Mouse (Mus musculus): ENCODE data around the gene Atf2. TPM values are rescaled to one million over a fixed set of nuclear protein-coding genes. Genes with fewer than 3 reads are reported as not detected.
A peak's percentile ranks its signal among the peaks of the same experiment; 100 is the strongest.

Atf2 gene
- 100 to 1,000 TPM; 163 to 167 TPM for total RNA-seq (2021)
- long read RNA-seq, experiment 1, full-length matches to known transcripts: 57 of 106 reads
- long read RNA-seq, experiment 1, partial matches to known transcripts: 5 of 106 reads
- long read RNA-seq, experiment 1, other reads (novel, unspliced or antisense): 44 of 106 reads
- long read RNA-seq, experiment 2, full-length matches to known transcripts: 39 of 64 reads
- long read RNA-seq, experiment 2, partial matches to known transcripts: 2 of 64 reads
- long read RNA-seq, experiment 2, other reads (novel, unspliced or antisense): 23 of 64 reads

DNA sequence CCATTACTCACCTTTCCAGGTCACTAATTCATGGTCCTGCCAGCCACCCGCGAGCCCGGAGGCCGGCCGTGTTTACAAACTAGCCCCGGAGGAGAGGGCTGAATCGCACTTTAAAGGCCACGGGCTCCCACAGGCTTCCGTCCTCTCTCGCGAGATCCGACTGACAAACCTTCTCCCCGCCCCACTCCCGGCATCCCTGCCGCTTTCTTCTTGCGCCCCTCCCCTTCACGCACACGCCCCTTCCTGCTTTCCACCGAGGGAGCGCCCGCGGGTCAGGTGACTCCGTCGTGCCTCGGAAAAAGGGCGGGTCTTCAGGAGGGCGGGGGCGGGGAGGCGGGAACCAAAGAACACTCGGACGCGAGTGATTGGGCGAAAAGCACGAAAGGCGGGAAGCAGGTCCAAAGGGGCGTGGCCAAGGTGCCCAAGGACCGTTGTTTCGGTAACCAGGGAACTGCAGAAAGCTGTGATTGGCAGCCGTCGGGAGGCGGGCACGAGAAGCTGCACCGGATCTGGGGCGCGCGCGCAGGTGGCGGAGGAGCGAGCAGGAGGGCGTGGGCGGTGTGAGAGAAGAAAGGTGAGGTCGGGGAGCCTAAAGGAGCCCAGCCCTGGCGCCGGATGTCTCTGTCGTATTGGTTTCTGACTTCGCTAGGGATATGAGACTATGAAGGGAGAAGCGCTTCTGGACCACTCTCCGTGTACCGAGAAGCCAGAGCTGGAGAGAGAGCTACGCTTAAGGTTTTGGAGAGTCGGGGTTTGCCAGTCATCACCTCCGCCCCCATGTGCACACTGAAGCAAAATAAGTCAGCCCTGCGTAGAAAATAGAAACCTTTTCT is at the start of gene Atf2:
TSS of gene Atf2 (minus strand) at position 176 of the 833 bp plus-strand sequence.
- no peak for TF ChIP-seq CTCF (IDR thresholded peaks at IDR 0.05)
- Histone ChIP-seq H3K27ac (peak within 1 kb of the TSS; percentile 99), H3K4me3 (peak within 1 kb of the TSS; percentile 99)
- DNase-seq (ENCODE audit: extremely low spot score in 1 of 2, low spot score in 2 of 2): peak; percentile 97 to 99
- intact Hi-C loops (cut with DNase I): loop anchor here (1.0 to 5.0 kb wide), 3 partner anchors 18 to 320 kb away; partner anchors contain the start of gene Chn1

DNA sequence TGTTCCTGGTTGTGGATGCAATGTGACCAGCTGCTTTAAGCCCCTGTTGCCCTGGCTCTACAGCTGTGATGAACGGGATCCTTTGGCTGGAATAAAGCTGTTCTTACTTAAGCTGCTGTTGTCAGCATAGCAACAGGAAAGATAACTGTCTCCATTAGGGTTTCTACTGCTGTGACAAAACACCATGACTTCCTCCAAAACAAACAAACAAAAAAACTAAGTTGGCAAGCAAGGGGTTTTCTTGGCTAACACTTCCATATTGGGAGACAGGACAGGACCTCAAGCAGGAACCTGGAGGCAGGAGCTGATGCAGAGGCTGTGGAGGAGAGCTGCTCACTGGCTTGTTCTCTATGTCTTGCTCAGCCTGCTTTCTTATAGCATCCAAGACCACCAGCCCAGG is 48.8 kb upstream of the Atf2 start:
- H3K27ac ChIP-seq: no peak overlapping the region
- no peak for TF ChIP-seq CTCF (IDR thresholded peaks at IDR 0.05)
- H3K4me3 ChIP-seq: no peak overlapping the region
- no peak for DNase-seq (ENCODE audit: extremely low spot score in 1 of 2, low spot score in 2 of 2)
- intact Hi-C loops (cut with DNase I): no loop called here

DNA sequence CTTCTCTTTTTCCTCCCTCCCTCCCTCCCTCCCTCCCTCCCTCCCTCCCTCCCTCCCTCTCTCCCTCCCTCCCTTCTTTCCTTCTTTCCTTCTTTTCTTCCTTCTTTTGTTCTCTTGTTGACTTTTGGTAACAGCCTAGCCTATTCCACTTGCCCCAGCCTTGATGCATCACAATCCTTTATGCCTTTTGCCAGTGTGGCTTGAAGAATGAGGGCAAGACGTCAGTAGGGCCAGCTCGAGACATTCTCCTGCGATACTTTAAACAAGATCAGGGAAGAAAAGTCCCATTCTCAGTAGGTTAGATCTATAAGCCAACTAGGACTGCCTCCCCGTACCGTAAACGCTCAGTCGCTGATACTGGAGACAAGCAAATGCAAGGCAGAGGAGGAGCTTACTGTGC is 48.0 kb upstream of the Atf2 start:
- Histone ChIP-seq H3K4me3 (no peak overlapping the region), H3K27ac (no peak overlapping the region)
- DNase-seq (ENCODE audit: extremely low spot score in 1 of 2, low spot score in 2 of 2): no peak
- intact Hi-C loops (cut with DNase I): no loop called here
- TF ChIP-seq CTCF (IDR thresholded peaks at IDR 0.05): no peak

DNA sequence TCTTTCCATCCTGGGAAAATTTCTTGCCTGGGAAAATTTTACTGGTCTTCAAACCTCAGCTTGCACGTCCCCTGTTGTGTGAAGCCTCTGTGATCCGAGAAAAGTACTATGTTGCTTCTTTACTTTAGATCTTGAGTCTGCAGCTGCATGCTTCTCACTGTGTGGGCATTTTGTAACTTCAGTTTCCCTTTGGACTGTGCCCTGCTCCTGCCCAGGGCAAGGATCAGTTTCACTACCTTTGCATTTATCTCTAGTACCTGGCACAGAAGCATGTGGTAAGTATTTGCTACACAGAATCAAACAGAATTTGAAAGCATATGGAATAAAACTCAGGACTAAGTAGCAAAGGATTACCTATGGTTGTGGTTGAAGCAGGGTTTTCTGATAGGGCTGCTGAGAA is 46.5 kb upstream of the Atf2 start:
- no peak for TF ChIP-seq CTCF (IDR thresholded peaks at IDR 0.05)

DNA sequence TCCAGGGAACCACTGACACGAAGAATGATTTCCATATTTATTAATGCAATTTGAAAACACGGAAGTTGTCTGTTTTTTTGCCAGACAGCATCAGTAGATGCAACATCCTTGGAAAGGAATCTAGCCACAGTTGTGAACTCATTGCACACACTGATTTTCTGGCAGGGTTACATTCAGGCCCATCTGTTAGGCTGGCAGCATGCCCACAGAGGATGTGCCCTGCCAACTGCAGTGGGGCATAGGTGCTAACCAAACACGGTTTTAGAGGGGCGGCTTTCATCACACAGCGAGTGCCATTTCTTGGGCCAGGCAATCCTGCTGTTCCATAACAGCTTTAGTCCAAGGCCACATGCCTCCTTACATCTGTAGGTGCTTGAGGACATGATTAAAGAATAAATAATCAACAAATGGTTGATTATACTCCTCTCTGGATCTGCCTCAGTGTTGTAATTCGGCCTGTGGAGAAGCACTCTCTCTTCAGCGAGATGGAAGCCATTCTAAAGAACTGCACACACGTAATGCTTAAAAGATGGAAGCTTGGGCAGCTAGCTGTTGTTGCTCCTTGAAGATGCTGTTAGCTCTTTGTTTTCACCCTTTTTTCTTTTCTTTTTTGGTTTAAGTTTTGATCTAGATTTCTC is 40.4 kb upstream of the Atf2 start:
- intact Hi-C loops (cut with DNase I): no loop called here
- H3K4me3 ChIP-seq: no peak overlapping the region
- DNase-seq (ENCODE audit: extremely low spot score in 1 of 2, low spot score in 2 of 2): no peak
- no peak overlapping the region for H3K27ac ChIP-seq
- TF ChIP-seq CTCF (IDR thresholded peaks at IDR 0.05): no peak

More for the DNA sequence above, 46.5 kb upstream of the Atf2 start:
- H3K27ac ChIP-seq: no peak overlapping the region
- no peak for DNase-seq (ENCODE audit: extremely low spot score in 1 of 2, low spot score in 2 of 2)
- intact Hi-C loops (cut with DNase I): no loop called here
- no peak overlapping the region for H3K4me3 ChIP-seq

DNA sequence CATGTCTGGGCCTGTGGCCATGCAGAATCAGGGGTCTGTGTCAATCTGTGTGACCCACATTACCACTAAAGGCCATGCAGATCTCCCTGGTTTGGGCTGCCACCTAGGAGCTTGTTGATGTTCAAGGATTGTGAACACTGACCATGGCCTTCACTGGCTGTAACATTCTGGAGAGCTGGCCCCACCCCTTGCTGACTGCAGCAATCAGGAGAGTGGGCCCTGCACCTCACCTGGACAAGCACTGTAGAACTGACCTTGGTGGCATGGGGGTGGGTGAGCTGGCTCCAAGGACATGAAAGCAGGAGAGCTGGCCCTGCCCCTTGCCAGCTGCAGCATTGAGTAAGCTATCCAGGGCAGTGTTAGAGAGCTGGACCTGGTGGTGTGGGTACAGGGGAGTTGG is 35.3 kb upstream of the Atf2 start:
- Histone ChIP-seq H3K4me3 (no peak overlapping the region), H3K27ac (no peak overlapping the region)
- intact Hi-C loops (cut with DNase I): loop anchor here (5.0 to 10.0 kb wide), 2 partner anchors 67 to 735 kb away; no protein-coding TSS in a partner anchor
- TF ChIP-seq CTCF (IDR thresholded peaks at IDR 0.05): no peak
- no peak for DNase-seq (ENCODE audit: extremely low spot score in 1 of 2, low spot score in 2 of 2)

GRCm38 (mm10) chr2:73925539-73925938 is 33.1 kb upstream of the Atf2 start:
- DNase-seq (ENCODE audit: extremely low spot score in 1 of 2, low spot score in 2 of 2): no peak
- intact Hi-C loops (cut with DNase I): loop anchor here (1.0 to 10.0 kb wide), 3 partner anchors 31 to 737 kb away; no protein-coding TSS in a partner anchor
- H3K27ac ChIP-seq: no peak overlapping the region
- TF ChIP-seq CTCF (IDR thresholded peaks at IDR 0.05): no peak
- no peak overlapping the region for H3K4me3 ChIP-seq

- peak; percentile 61 for TF ChIP-seq CTCF (IDR thresholded peaks at IDR 0.05)
- Histone ChIP-seq H3K4me3 (no peak overlapping the region), H3K27ac (no peak overlapping the region)
- intact Hi-C loops (cut with DNase I): loop anchor here (1.0 to 10.0 kb wide), 3 partner anchors 31 to 737 kb away; no protein-coding TSS in a partner anchor
- peak; percentile 70 to 79 for DNase-seq (ENCODE audit: extremely low spot score in 1 of 2, low spot score in 2 of 2)
These were observed 32.6 kb upstream of the Atf2 start for GRCm38 (mm10) chr2:73925089-73925488.

DNA sequence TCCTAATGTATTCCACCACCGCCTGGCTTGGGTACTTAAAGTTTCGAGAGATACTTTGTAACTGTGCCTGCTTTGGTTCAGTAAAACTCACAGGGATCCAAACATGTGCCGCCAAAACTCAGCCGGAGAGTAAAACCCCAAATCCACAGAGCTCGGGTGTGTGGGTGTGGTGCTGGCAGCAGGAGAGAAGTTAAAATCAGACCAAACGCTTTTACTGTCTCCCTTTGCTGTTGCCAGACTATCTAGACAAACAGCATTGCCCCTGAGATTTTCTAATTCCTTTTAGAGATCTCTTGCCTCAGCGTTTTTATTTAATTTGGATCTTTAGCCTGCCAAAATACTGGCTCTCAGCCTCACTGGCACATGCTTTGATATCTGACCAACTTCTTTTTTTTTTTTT is 27.2 kb upstream of the Atf2 start:
- intact Hi-C loops (cut with DNase I): loop anchor here (10.0 kb wide), 1 partner anchor 75 kb away; no protein-coding TSS in a partner anchor
- no peak overlapping the region for H3K27ac ChIP-seq
- DNase-seq (ENCODE audit: extremely low spot score in 1 of 2, low spot score in 2 of 2): peak; percentile 20 to 46
- TF ChIP-seq CTCF (IDR thresholded peaks at IDR 0.05): no peak
- no peak overlapping the region for H3K4me3 ChIP-seq

DNA sequence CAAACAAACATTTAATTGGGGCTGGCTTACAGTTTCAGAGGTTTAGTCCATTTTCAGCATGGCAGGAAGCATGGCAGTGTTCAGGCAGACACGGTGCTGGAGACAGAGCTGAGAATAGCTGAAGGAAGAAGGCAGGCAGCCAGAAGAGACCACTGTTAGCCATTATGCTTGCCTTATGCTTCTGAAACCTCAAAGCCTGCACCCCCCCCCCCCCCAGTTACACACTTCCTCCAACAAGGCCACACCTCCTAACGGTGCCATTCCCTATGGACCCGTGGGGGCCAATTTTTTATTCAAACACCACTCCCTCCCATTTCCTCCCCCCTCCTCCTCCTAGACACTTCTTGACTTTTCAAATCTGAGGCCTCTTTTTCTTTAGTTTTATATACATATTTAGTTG is 19.8 kb upstream of the Atf2 start:
- Histone ChIP-seq H3K4me3 (no peak overlapping the region), H3K27ac (no peak overlapping the region)
- intact Hi-C loops (cut with DNase I): no loop called here
- no peak for TF ChIP-seq CTCF (IDR thresholded peaks at IDR 0.05)
- DNase-seq (ENCODE audit: extremely low spot score in 1 of 2, low spot score in 2 of 2): no peak

DNA sequence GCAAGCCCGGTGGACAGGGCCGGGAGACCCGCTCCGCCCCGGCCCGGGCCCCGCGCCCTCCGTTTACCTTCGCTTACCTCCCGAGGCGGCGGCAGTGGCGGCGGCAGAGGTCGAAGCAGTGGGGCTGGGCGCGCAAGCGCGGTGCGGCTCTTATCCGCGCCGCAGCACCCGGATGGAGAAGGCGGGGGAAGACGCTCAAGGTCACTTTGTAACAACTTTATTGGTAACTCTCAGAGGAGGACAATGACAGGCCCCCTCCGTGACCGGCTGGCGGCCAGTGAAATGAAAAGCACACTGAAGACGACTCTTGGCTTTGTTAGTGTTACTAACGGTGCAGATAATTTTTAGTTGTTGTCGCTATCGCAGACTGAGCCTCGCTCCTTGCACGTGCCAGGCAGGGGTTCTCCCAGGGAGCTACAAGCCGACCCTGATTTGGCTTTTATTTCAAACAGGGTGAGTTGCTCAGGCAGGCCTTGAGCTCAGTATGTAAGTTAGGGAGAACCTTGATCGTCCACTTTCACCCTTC is 18.8 kb upstream of the Atf2 start, which contains the start of gene Atp5g3:
TSS of gene Atp5g3 (minus strand) at position 152 of the 526 bp plus-strand sequence.
- peak within 1 kb of the TSS; percentile 98 for H3K27ac ChIP-seq
- H3K4me3 ChIP-seq: peak within 1 kb of the TSS; percentile 93
- peak; percentile 90 to 92 for DNase-seq (ENCODE audit: extremely low spot score in 1 of 2, low spot score in 2 of 2)
- TF ChIP-seq CTCF (IDR thresholded peaks at IDR 0.05): no peak
- intact Hi-C loops (cut with DNase I): no loop called here
